Comparison of ENCODE assay signal across 8 mouse cellular contexts in the genomic region with DNA sequence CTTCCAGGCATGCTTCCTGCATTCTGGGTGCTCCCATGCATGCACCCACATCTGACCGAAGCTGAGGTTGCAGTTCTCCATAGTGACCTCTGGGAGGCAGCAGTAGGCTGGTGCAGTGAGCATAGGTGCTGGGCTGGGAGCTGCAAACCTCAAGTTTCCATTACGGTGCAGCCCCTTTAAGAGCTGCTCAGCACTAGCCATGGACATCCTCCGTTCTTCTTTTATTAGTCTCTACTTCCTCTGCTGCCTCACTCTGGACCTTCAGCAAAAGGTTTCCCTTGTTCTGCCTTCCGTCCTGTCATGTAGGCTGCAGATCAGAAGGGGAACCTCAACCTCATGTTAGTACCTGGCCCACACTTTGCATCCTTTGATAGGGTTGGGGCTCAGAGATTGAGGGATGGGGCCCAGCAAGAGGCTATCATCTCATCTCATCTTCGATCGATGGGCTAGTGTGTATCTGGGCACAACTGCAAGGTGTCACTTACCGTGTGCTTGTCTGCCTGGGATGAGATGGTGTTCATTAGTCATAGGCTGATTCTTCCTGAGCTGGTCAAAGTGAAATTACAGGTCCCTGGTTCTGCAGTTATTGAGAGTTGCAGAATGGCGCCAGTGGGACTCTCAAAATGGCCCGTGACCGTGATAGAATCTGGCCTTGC. TPM values are rescaled to one million over a fixed set of nuclear protein-coding genes. Genes with fewer than 3 reads are reported as not detected.
DNase-seq lines count a peak whose midpoint lies in the region; ATAC-seq and TF ChIP-seq lines count a peak whose summit lies in the region.

No protein-coding gene starts in this region.

- H3K9ac ChIP-seq in intestine, postnatal 0 days (ENCODE audit: low read depth, low read length), result no peak overlapping the region
- 0 out of 2 replicates have a peak overlapping the region, but pooled peaks have one; percentile 37 for H3K9ac ChIP-seq in midbrain, postnatal 0 days (replicated peaks; ENCODE audit: low read length, poor library complexity, severe bottlenecking)

- whole genome bisulfite sequencing in intestine, postnatal 0 days, result 9% methylated on average over 10 of the region's 10 CpGs
- WGBS in midbrain, postnatal 0 days, result 6% methylated on average over 10 of the region's 10 CpGs

- ATAC-seq in intestine, postnatal 0 days, result peak; percentile 54
- ATAC-seq in midbrain, postnatal 0 days (ENCODE audit: low FRiP score), result peak; percentile 48

- H3K36me3 ChIP-seq in testis, adult 2 months (ENCODE audit: control insufficient read depth, insufficient read depth, low read length), result no peaks in the 10 kb centered on the region
- no peaks in the 10 kb centered on the region for H3K36me3 ChIP-seq in intestine, postnatal 0 days (ENCODE audit: control insufficient read depth, insufficient read depth)
- H3K36me3 ChIP-seq in midbrain, postnatal 0 days (ENCODE audit: insufficient read depth, low read length), result no peaks in the 10 kb centered on the region

- no peak for DNase-seq in testis, postnatal 14 days (ENCODE audit: low spot score)
- DNase-seq in cerebellum, adult 9-11 months, result peak; percentile 90
- DNase-seq in frontal cortex, postnatal 36 days (ENCODE audit: low spot score in 2 of 2), result peak; percentile 64 to 78
- peak; percentile 71 for DNase-seq in liver
- DNase-seq in midbrain, postnatal 0 days (ENCODE audit: low spot score), result peak; percentile 91
- DNase-seq in telencephalon, adult 2 months (ENCODE audit: low read depth, low spot score), result peak; percentile 65

- H3K9me3 ChIP-seq in intestine, postnatal 0 days (ENCODE audit: control insufficient read depth), result no peaks in the 10 kb centered on the region
- H3K9me3 ChIP-seq in midbrain, postnatal 0 days (ENCODE audit: low read length), result no peaks in the 10 kb centered on the region

- no peak overlapping the region for H3K4me3 ChIP-seq in testis, adult 2 months (ENCODE audit: control insufficient read depth, low read depth, low read length)
- peak overlapping the region; percentile 48 for H3K4me3 ChIP-seq in intestine, postnatal 0 days (ENCODE audit: low read depth, low read length)
- H3K4me3 ChIP-seq in midbrain, postnatal 0 days (ENCODE audit: low read depth, low read length), result peak overlapping the region; percentile 69

- no peak overlapping the region for H3K27ac ChIP-seq in testis, adult 2 months (ENCODE audit: control insufficient read depth, insufficient read depth, low read depth, low read length)
- no peak overlapping the region for H3K27ac ChIP-seq in intestine, postnatal 0 days (ENCODE audit: low read depth, low read length)
- H3K27ac ChIP-seq in midbrain, postnatal 0 days (ENCODE audit: low read depth, low read length), result peak overlapping the region; percentile 81

- no peaks in the 10 kb centered on the region for H3K27me3 ChIP-seq in testis, adult 2 months (ENCODE audit: control insufficient read depth, insufficient read depth, low read length)
- peaks cover 18% of the 10 kb centered on the region; the same call in 1 of the 2 replicates for H3K27me3 ChIP-seq in intestine, postnatal 0 days (replicated peaks; ENCODE audit: control insufficient read depth, insufficient read depth, low read length)
- H3K27me3 ChIP-seq in midbrain, postnatal 0 days (ENCODE audit: insufficient read depth, low read length), result peaks cover 8% of the 10 kb centered on the region

- TF ChIP-seq POLR2A in testis, adult 2 months (IDR thresholded peaks at IDR 0.05; ENCODE audit: control insufficient read depth, low read depth, low read length), result no peak

- peaks cover 27% of the 10 kb centered on the region for H3K4me1 ChIP-seq in testis, adult 2 months (ENCODE audit: control insufficient read depth, insufficient read depth, low read length)
- H3K4me1 ChIP-seq in intestine, postnatal 0 days (replicated peaks; ENCODE audit: control insufficient read depth, insufficient read depth, low read length), result peaks cover 3% of the 10 kb centered on the region; the same call in 1 of the 2 replicates
- peaks cover 15% of the 10 kb centered on the region; the same call in 1 of the 2 replicates for H3K4me1 ChIP-seq in midbrain, postnatal 0 days (ENCODE audit: insufficient read depth, low read length)

- peak overlapping the region; percentile 89 for H3K4me2 ChIP-seq in intestine, postnatal 0 days (replicated peaks; ENCODE audit: low read depth)
- peak overlapping the region; percentile 83 for H3K4me2 ChIP-seq in midbrain, postnatal 0 days (ENCODE audit: low read depth, low read length, poor library complexity, severe bottlenecking)

- peak; percentile 91; the same call in 1 of the 2 replicates for TF ChIP-seq CTCF in testis, adult 2 months (IDR thresholded peaks at IDR 0.05; ENCODE audit: control insufficient read depth, insufficient read depth, insufficient replicate concordance, low read depth, low read length)
- peak; percentile 97 for TF ChIP-seq CTCF in intestine, postnatal 0 days (IDR thresholded peaks at IDR 0.05; ENCODE audit: low read depth)
- peak; percentile 94 for TF ChIP-seq CTCF in midbrain, postnatal 0 days (IDR thresholded peaks at IDR 0.05)

RNA-seq across cellular contexts. Expression of a gene that starts 5.9 kb away (rescaled TPM):
- 14.6 and 15.5 TPM in 2 replicates for polyA plus RNA-seq in testis, adult 2 months (2012; rRNA removed)
- polyA plus RNA-seq in intestine, postnatal 0 days (2015; fragmentation: Nextera tagmentation; extraction: Ambion mirVana), result 39.7 and 40.1 TPM in 2 replicates
- total RNA-seq in midbrain, postnatal 0 days (2014; rRNA removed), result 91.4 and 94.8 TPM in 2 replicates
- polyA plus RNA-seq in midbrain, postnatal 0 days (2015; fragmentation: Nextera tagmentation; extraction: Ambion mirVana), result 68.1 and 75.7 TPM in 2 replicates

RNA-seq across cellular contexts. Expression of a gene that starts 6.0 kb away (rescaled TPM):
- 20.8 and 21.1 TPM in 2 replicates for polyA plus RNA-seq in testis, adult 2 months (2012; rRNA removed)
- 36.8 and 37.9 TPM in 2 replicates for polyA plus RNA-seq in intestine, postnatal 0 days (2015; fragmentation: Nextera tagmentation; extraction: Ambion mirVana)
- total RNA-seq in midbrain, postnatal 0 days (2014; rRNA removed), result 27.0 and 28.9 TPM in 2 replicates
- polyA plus RNA-seq in midbrain, postnatal 0 days (2015; fragmentation: Nextera tagmentation; extraction: Ambion mirVana), result 77.9 and 78.5 TPM in 2 replicates

RNA-seq across cellular contexts. Expression of a gene that starts 13.8 kb away (rescaled TPM):
- polyA plus RNA-seq in testis, adult 2 months (2012; rRNA removed), result 102 and 104 TPM in 2 replicates
- polyA plus RNA-seq in intestine, postnatal 0 days (2015; fragmentation: Nextera tagmentation; extraction: Ambion mirVana), result 27.6 and 29.3 TPM in 2 replicates
- total RNA-seq in midbrain, postnatal 0 days (2014; rRNA removed), result 46.4 and 52.9 TPM in 2 replicates
- 13.6 and 15.0 TPM in 2 replicates for polyA plus RNA-seq in midbrain, postnatal 0 days (2015; fragmentation: Nextera tagmentation; extraction: Ambion mirVana)

RNA-seq across cellular contexts. Expression of a gene that starts 20.1 kb away (rescaled TPM):
- polyA plus RNA-seq in testis, adult 2 months (2012; rRNA removed), result 2.1 and 2.4 TPM in 2 replicates
- 12.6 and 12.7 TPM in 2 replicates for polyA plus RNA-seq in intestine, postnatal 0 days (2015; fragmentation: Nextera tagmentation; extraction: Ambion mirVana)
- 4.0 and 5.3 TPM in 2 replicates for total RNA-seq in midbrain, postnatal 0 days (2014; rRNA removed)
- 5.3 and 5.9 TPM in 2 replicates for polyA plus RNA-seq in midbrain, postnatal 0 days (2015; fragmentation: Nextera tagmentation; extraction: Ambion mirVana)

RNA-seq across cellular contexts. Expression of a gene that starts 26.0 kb away (rescaled TPM):
- polyA plus RNA-seq in testis, adult 2 months (2012; rRNA removed), result 379 and 436 TPM in 2 replicates
- 75.5 and 79.4 TPM in 2 replicates for polyA plus RNA-seq in intestine, postnatal 0 days (2015; fragmentation: Nextera tagmentation; extraction: Ambion mirVana)
- total RNA-seq in midbrain, postnatal 0 days (2014; rRNA removed), result 6.5 and 7.0 TPM in 2 replicates
- 22.2 and 24.5 TPM in 2 replicates for polyA plus RNA-seq in midbrain, postnatal 0 days (2015; fragmentation: Nextera tagmentation; extraction: Ambion mirVana)
